Mouse (Mus musculus) spleen, adult 2 months (tissue): ENCODE data around the gene Ubald2. TPM values are rescaled to one million over a fixed set of nuclear protein-coding genes. Genes with fewer than 3 reads are reported as not detected.

Source experiments
- DNase-seq, 2 experiments: peaks; one replicate each; pipeline versions ENCODE4 v3.0.0 to v3.0.0-alpha.2; 2012 to 2021; ENCODE audit warnings: low spot score in 2 of 2, low read depth in 1 of 2
- H3K27ac ChIP-seq: fragments of 200-500 bp; 2 replicates; pipeline ENCODE4 v1.5.1; 2012; ENCODE audit warnings: low read length, inconsistent platforms; ENCODE audit not compliant: insufficient read depth
- H3K27me3 ChIP-seq: fragments of 200-500 bp; 2 replicates; pipeline ENCODE4 v1.6.1; 2012; ENCODE audit warnings: mild to moderate bottlenecking, moderate library complexity, low read length, inconsistent platforms; ENCODE audit not compliant: control insufficient read depth, insufficient read depth
- H3K36me3 ChIP-seq: fragments of 200-500 bp; 2 replicates; pipeline ENCODE4 v1.6.1; 2012; ENCODE audit warnings: mild to moderate bottlenecking, low read length, inconsistent platforms; ENCODE audit not compliant: control insufficient read depth, insufficient read depth
- H3K4me1 ChIP-seq: fragments of 200-500 bp; 2 replicates; pipeline ENCODE4 v1.6.1; 2011; ENCODE audit warnings: inconsistent platforms; ENCODE audit not compliant: control insufficient read depth, insufficient read depth, insufficient read length
- H3K4me3 ChIP-seq: fragments of 200-500 bp; 2 replicates; pipeline ENCODE4 v1.5.1; 2011; ENCODE audit warnings: mild to moderate bottlenecking, inconsistent platforms; ENCODE audit not compliant: insufficient read depth, insufficient read length; ENCODE audit errors: extremely low read depth
- CTCF ChIP-seq: fragments of 200-500 bp; IDR thresholded peaks from 2 replicates; pipeline ENCODE4 v1.5.1; 2011; ENCODE audit warnings: mild to moderate bottlenecking, inconsistent platforms; ENCODE audit not compliant: insufficient read depth, insufficient read length, insufficient replicate concordance; ENCODE audit errors: extremely low read depth
- POLR2A ChIP-seq: fragments of 200-500 bp; IDR thresholded peaks from 2 replicates; pipeline ENCODE4 v1.6.1; 2011; ENCODE audit warnings: low read depth, low read length, inconsistent platforms
- WGBS: fragments of 180-500 bp; shearing (Covaris S2); methylation state at CpG from one replicate; pipeline ENCODE4 v1.1.7; 2018; 5-methylcytosine and 5-hydroxymethylcytosine counted together
- polyA plus RNA-seq: library from polyadenylated mRNA; depleted of rRNA; stranded (reverse); fragments of >200 nt; gene quantifications from 2 replicates; pipeline ENCODE4 v1.2.3, GENCODE M21; 2012

Ubald2 gene
- polyA plus RNA-seq, 1 experiment, result 152 TPM

GRCm38 (mm10) chr11:116416196-116416943, 17.5 kb upstream of the Ubald2 start:
- Histone ChIP-seq H3K27ac (no peak overlapping the region), H3K27me3 (no peaks in the 10 kb centered on the region), H3K4me3 (no peak overlapping the region), H3K4me1 (peaks cover 32% of the 10 kb centered on the region), H3K36me3 (no peaks in the 10 kb centered on the region)
- no peak for DNase-seq
- 82% methylated on average over 6 of the region's 6 CpGs for WGBS
- no peak for TF ChIP-seq POLR2A
- no peak for TF ChIP-seq CTCF

GRCm38 (mm10) chr11:116417054-116417453, 16.8 kb upstream of the Ubald2 start:
- WGBS, result 89% methylated on average over 5 of the region's 5 CpGs
- no peak for DNase-seq
- no peaks in the 10 kb centered on the region for H3K27me3 ChIP-seq
- no peak overlapping the region for H3K27ac ChIP-seq
- no peak for TF ChIP-seq CTCF
- TF ChIP-seq POLR2A, result no peak
- H3K4me3 ChIP-seq, result no peak overlapping the region
- peaks cover 29% of the 10 kb centered on the region for H3K4me1 ChIP-seq
- no peaks in the 10 kb centered on the region for H3K36me3 ChIP-seq

GRCm38 (mm10) chr11:116418194-116418840, 15.6 kb upstream of the Ubald2 start:
- Histone ChIP-seq H3K27ac (peak overlapping the region; percentile 62), H3K27me3 (no peaks in the 10 kb centered on the region), H3K4me3 (no peak overlapping the region), H3K4me1 (peaks cover 32% of the 10 kb centered on the region; the same call in 1 of the 2 replicates), H3K36me3 (no peaks in the 10 kb centered on the region)
- WGBS, result 2% methylated on average over 2 of the region's 2 CpGs
- peak in 1 of 2 experiments; percentile 75 for DNase-seq
- TF ChIP-seq CTCF (no peak), POLR2A (no peak)

- peak overlapping the region; percentile 62 for H3K27ac ChIP-seq
- peaks cover 34% of the 10 kb centered on the region; the same call in 1 of the 2 replicates for H3K4me1 ChIP-seq
- no peaks in the 10 kb centered on the region for H3K27me3 ChIP-seq
- WGBS, result 14% methylated on average over 6 of the region's 6 CpGs
- no peak overlapping the region for H3K4me3 ChIP-seq
- H3K36me3 ChIP-seq, result no peaks in the 10 kb centered on the region
- TF ChIP-seq CTCF (no peak), POLR2A (no peak)
- DNase-seq, result no peak
Measured at GRCm38 (mm10) chr11:116418841-116419462, 14.9 kb upstream of the Ubald2 start.

- no peak for DNase-seq
- Histone ChIP-seq H3K4me1 (peaks cover 39% of the 10 kb centered on the region; the same call in 1 of the 2 replicates), H3K4me3 (no peak overlapping the region), H3K27ac (no peak overlapping the region), H3K27me3 (no peaks in the 10 kb centered on the region), H3K36me3 (no peaks in the 10 kb centered on the region)
- WGBS, result 68% methylated on average over 6 of the region's 6 CpGs
- no peak for TF ChIP-seq POLR2A
- TF ChIP-seq CTCF, result no peak
Measured at GRCm38 (mm10) chr11:116421102-116421501, 12.8 kb upstream of the Ubald2 start.

- Histone ChIP-seq H3K27me3 (no peaks in the 10 kb centered on the region), H3K36me3 (no peaks in the 10 kb centered on the region)
- WGBS, result 93% methylated on average over 2 of the region's 2 CpGs
Measured at GRCm38 (mm10) chr11:116422562-116422961, 11.3 kb upstream of the Ubald2 start.

More at GRCm38 (mm10) chr11:116422562-116422961, 11.3 kb upstream of the Ubald2 start:
- no peak for DNase-seq
- Histone ChIP-seq H3K4me3 (no peak overlapping the region), H3K4me1 (peaks cover 36% of the 10 kb centered on the region; the same call in 1 of the 2 replicates), H3K27ac (no peak overlapping the region)
- TF ChIP-seq CTCF (no peak), POLR2A (no peak)
